Mouse (Mus musculus): ENCODE data around the gene Rhoc. TPM values are rescaled to one million over a fixed set of nuclear protein-coding genes. Genes with fewer than 3 reads are reported as not detected.

Rhoc gene
- polyA plus RNA-seq, 1 experiment from 2014 or later = 183 TPM

- H3K9ac ChIP-seq (ENCODE audit: low read depth, low read length) = peak overlapping the region; percentile 71
- DNase-seq (ENCODE audit: low spot score) = peak; percentile 88
These were observed 2.3 kb downstream of the Rhoc start for GRCm38 (mm10) chr3:104790401-104790937.

GRCm38 (mm10) chr3:104791017-104791416 is 2.8 kb downstream of the Rhoc start:
- peaks cover 37% of the 10 kb centered on the region for H3K36me3 ChIP-seq (ENCODE audit: control insufficient read depth, insufficient read depth, low read length)
- ATAC-seq (ENCODE audit: low read depth) (no peak), DNase-seq (ENCODE audit: low spot score) (no peak)
- H3K4me3 ChIP-seq (ENCODE audit: low read depth, low read length) = peak overlapping the region; percentile 47
- peaks cover 53% of the 10 kb centered on the region for H3K4me1 ChIP-seq (ENCODE audit: control insufficient read depth, insufficient read depth, low read length)
- peak overlapping the region; percentile 89 for H3K4me2 ChIP-seq (ENCODE audit: low read depth, low read length)
- peak overlapping the region; percentile 57 for H3K9ac ChIP-seq (ENCODE audit: low read depth, low read length)
- WGBS = 33% methylated on average over 4 of the region's 4 CpGs
- peak overlapping the region; percentile 82 for H3K27ac ChIP-seq (replicated peaks; ENCODE audit: low read depth, low read length)
- no peaks in the 10 kb centered on the region for H3K9me3 ChIP-seq (ENCODE audit: control insufficient read depth, low read length)
- H3K27me3 ChIP-seq (replicated peaks; ENCODE audit: control insufficient read depth, insufficient read depth, low read length) = no peaks in the 10 kb centered on the region

More at GRCm38 (mm10) chr3:104790401-104790937, 2.3 kb downstream of the Rhoc start:
- H3K4me3 ChIP-seq (ENCODE audit: low read depth, low read length) = peak overlapping the region; percentile 47
- H3K36me3 ChIP-seq (ENCODE audit: control insufficient read depth, insufficient read depth, low read length) = peaks cover 32% of the 10 kb centered on the region
- H3K4me2 ChIP-seq (ENCODE audit: low read depth, low read length) = peak overlapping the region; percentile 89
- H3K4me1 ChIP-seq (ENCODE audit: control insufficient read depth, insufficient read depth, low read length) = peaks cover 50% of the 10 kb centered on the region
- H3K27me3 ChIP-seq (replicated peaks; ENCODE audit: control insufficient read depth, insufficient read depth, low read length) = no peaks in the 10 kb centered on the region
- H3K27ac ChIP-seq (replicated peaks; ENCODE audit: low read depth, low read length) = peak overlapping the region; percentile 82
- H3K9me3 ChIP-seq (ENCODE audit: control insufficient read depth, low read length) = no peaks in the 10 kb centered on the region
- peak; percentile 60 for ATAC-seq (ENCODE audit: low read depth)
- 11% methylated on average over 6 of the region's 6 CpGs for WGBS

GRCm38 (mm10) chr3:104791671-104792070 is 3.5 kb downstream of the Rhoc start:
- H3K27me3 ChIP-seq (replicated peaks; ENCODE audit: control insufficient read depth, insufficient read depth, low read length) = no peaks in the 10 kb centered on the region
- no peaks in the 10 kb centered on the region for H3K9me3 ChIP-seq (ENCODE audit: control insufficient read depth, low read length)
- DNase-seq (ENCODE audit: low spot score) = no peak
- H3K27ac ChIP-seq (replicated peaks; ENCODE audit: low read depth, low read length) = peak overlapping the region; percentile 82; the same call in 1 of the 2 replicates
- WGBS = 89% methylated on average over 8 of the region's 8 CpGs
- H3K4me2 ChIP-seq (ENCODE audit: low read depth, low read length) = peak overlapping the region; percentile 89
- no peak overlapping the region for H3K4me3 ChIP-seq (ENCODE audit: low read depth, low read length)
- no peak overlapping the region for H3K9ac ChIP-seq (ENCODE audit: low read depth, low read length)
- ATAC-seq (ENCODE audit: low read depth) = no peak
- H3K4me1 ChIP-seq (ENCODE audit: control insufficient read depth, insufficient read depth, low read length) = peaks cover 53% of the 10 kb centered on the region
- peaks cover 43% of the 10 kb centered on the region for H3K36me3 ChIP-seq (ENCODE audit: control insufficient read depth, insufficient read depth, low read length)

- peak overlapping the region; percentile 33; the same call in 1 of the 2 replicates for H3K27ac ChIP-seq (replicated peaks; ENCODE audit: low read depth, low read length)
- H3K36me3 ChIP-seq (ENCODE audit: control insufficient read depth, insufficient read depth, low read length) = peaks cover 52% of the 10 kb centered on the region
- no peak overlapping the region for H3K9ac ChIP-seq (ENCODE audit: low read depth, low read length)
- no peak overlapping the region for H3K4me2 ChIP-seq (ENCODE audit: low read depth, low read length)
- WGBS = 67% methylated on average over 15 of the region's 15 CpGs
- ATAC-seq (ENCODE audit: low read depth) = no peak
- H3K4me1 ChIP-seq (ENCODE audit: control insufficient read depth, insufficient read depth, low read length) = peaks cover 53% of the 10 kb centered on the region
- no peaks in the 10 kb centered on the region for H3K9me3 ChIP-seq (ENCODE audit: control insufficient read depth, low read length)
- no peak for DNase-seq (ENCODE audit: low spot score)
- no peak overlapping the region for H3K4me3 ChIP-seq (ENCODE audit: low read depth, low read length)
- no peaks in the 10 kb centered on the region for H3K27me3 ChIP-seq (replicated peaks; ENCODE audit: control insufficient read depth, insufficient read depth, low read length)
These were observed 4.4 kb downstream of the Rhoc start for GRCm38 (mm10) chr3:104792360-104793270.

- Histone ChIP-seq H3K4me2 (ENCODE audit: low read depth, low read length) (peak overlapping the region; percentile 33), H3K9ac (ENCODE audit: low read depth, low read length) (0 out of 2 replicates have a peak overlapping the region, but pooled peaks have one; percentile 30), H3K4me1 (ENCODE audit: control insufficient read depth, insufficient read depth, low read length) (peaks cover 53% of the 10 kb centered on the region), H3K27ac (replicated peaks; ENCODE audit: low read depth, low read length) (peak overlapping the region; percentile 79), H3K9me3 (ENCODE audit: control insufficient read depth, low read length) (no peaks in the 10 kb centered on the region), H3K36me3 (ENCODE audit: control insufficient read depth, insufficient read depth, low read length) (peaks cover 61% of the 10 kb centered on the region), H3K4me3 (ENCODE audit: low read depth, low read length) (0 out of 2 replicates have a peak overlapping the region, but pooled peaks have one; percentile 3), H3K27me3 (replicated peaks; ENCODE audit: control insufficient read depth, insufficient read depth, low read length) (no peaks in the 10 kb centered on the region)
- DNase-seq (ENCODE audit: low spot score) (peak; percentile 96), ATAC-seq (ENCODE audit: low read depth) (peak; percentile 84)
- 44% methylated on average over 20 of the region's 20 CpGs for WGBS
These were observed 6.0 kb downstream of the Rhoc start for GRCm38 (mm10) chr3:104793871-104794828.

- no peak overlapping the region for H3K4me3 ChIP-seq (ENCODE audit: low read depth, low read length)
- no peaks in the 10 kb centered on the region for H3K27me3 ChIP-seq (replicated peaks; ENCODE audit: control insufficient read depth, insufficient read depth, low read length)
- 55% methylated on average over 11 of the region's 12 CpGs for WGBS
- H3K36me3 ChIP-seq (ENCODE audit: control insufficient read depth, insufficient read depth, low read length) = peaks cover 70% of the 10 kb centered on the region
- no peak overlapping the region for H3K9ac ChIP-seq (ENCODE audit: low read depth, low read length)
- no peak overlapping the region for H3K4me2 ChIP-seq (ENCODE audit: low read depth, low read length)
- H3K27ac ChIP-seq (replicated peaks; ENCODE audit: low read depth, low read length) = peak overlapping the region; percentile 79
- H3K9me3 ChIP-seq (ENCODE audit: control insufficient read depth, low read length) = no peaks in the 10 kb centered on the region
- DNase-seq (ENCODE audit: low spot score) (no peak), ATAC-seq (ENCODE audit: low read depth) (no peak)
- peaks cover 51% of the 10 kb centered on the region for H3K4me1 ChIP-seq (ENCODE audit: control insufficient read depth, insufficient read depth, low read length)
These were observed 6.8 kb downstream of the Rhoc start for GRCm38 (mm10) chr3:104794953-104795470.

- no peak for ATAC-seq (ENCODE audit: low read depth)
- Histone ChIP-seq H3K4me1 (ENCODE audit: control insufficient read depth, insufficient read depth, low read length) (peaks cover 45% of the 10 kb centered on the region), H3K27me3 (replicated peaks; ENCODE audit: control insufficient read depth, insufficient read depth, low read length) (no peaks in the 10 kb centered on the region), H3K4me3 (ENCODE audit: low read depth, low read length) (no peak overlapping the region), H3K9me3 (ENCODE audit: control insufficient read depth, low read length) (no peaks in the 10 kb centered on the region), H3K9ac (ENCODE audit: low read depth, low read length) (no peak overlapping the region), H3K27ac (replicated peaks; ENCODE audit: low read depth, low read length) (no peak overlapping the region), H3K4me2 (ENCODE audit: low read depth, low read length) (no peak overlapping the region), H3K36me3 (ENCODE audit: control insufficient read depth, insufficient read depth, low read length) (peaks cover 78% of the 10 kb centered on the region)
- no peak for DNase-seq (ENCODE audit: low spot score)
- 66% methylated on average over 15 of the region's 15 CpGs for WGBS
These were observed 7.6 kb downstream of the Rhoc start for GRCm38 (mm10) chr3:104795661-104796340.
